Mouse (Mus musculus): Measurements from ENCODE around the gene Scamp2.

Gene Scamp2

DNA sequence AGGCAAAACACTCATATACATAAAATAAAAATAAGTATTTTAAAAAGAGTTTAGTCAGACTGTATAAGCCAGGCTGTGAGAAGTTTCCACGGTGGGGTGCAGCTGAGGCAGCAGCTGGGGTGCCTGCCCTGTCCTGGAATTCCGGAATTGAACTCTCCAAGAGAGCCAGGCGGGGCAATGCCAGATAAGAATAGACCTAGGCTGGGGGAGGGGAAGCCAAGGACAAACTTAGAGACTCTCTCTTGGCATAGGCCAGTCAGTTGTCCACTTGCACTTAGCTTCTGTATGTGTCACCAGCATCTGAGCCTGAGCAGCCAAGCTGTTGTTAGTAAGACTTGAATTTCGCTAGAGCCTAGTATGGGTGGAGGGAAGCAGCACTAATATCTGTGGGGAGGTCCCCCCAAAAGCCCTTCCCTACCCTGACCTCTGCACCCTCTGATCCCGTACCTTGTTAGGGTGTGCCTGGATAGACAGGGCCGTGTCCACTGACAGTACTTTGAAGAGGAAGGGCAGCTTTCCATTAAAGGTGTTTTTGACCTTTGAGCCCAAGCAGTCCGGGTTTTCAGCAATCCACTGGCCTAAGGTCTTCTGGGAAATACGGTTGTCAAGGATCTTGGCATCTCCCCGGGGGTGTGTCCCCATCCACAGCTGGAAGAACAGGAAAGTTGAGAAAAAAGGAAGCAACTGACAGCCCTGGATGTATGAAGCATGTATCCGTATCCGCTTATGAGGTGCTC, 10.4 kb upstream of the Scamp2 start:
- in situ Hi-C loops (cut with MboI, MseI) = loop anchor here in 1 of 2 experiments (5.0 kb wide), 1 partner anchor 102 kb away; the partner anchor contains the start of gene Csk

DNA sequence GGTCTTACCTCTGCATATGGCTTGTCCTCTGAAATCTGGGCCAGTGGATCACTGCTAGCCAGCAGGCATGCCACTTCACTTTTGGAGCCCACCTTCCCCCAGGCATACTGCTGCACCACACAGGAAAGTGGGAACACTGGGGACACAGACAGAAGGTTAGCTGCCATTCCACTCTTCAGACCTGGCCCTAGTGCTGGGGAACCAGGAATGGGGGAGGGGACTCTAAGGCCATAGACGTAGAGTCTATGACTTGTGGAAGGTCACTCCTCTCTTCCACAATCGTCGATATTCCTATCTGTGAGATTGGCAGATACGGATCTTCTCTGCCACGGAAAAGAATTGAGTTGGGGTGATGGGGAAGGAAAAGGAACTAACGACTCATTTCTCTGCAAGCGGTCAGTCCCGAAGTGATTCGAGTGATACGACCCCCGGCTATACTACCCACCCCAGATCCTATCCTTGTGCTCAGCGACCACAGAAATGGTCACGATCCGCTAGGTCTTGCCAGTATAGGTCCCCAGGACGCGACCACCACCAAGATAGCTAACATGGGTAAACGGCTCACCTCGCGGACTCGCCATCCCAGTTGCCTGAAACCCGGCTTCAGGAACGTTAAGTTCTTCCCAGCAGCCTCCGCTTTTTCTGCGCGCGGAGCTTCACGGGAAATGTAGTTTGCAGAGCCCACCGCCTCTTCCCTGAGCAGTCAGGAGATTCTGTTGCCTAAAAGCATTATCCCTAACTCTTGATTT, 8.4 kb upstream of the Scamp2 start, which contains the start of gene Mpi:
TSS of gene Mpi (minus strand) at position 625 of the 749 bp plus-strand sequence.
- in situ Hi-C loops (cut with MboI, MseI) = loop anchor here in 1 of 2 experiments (5.0 kb wide), 1 partner anchor 100 kb away; the partner anchor contains the start of gene Csk

DNA sequence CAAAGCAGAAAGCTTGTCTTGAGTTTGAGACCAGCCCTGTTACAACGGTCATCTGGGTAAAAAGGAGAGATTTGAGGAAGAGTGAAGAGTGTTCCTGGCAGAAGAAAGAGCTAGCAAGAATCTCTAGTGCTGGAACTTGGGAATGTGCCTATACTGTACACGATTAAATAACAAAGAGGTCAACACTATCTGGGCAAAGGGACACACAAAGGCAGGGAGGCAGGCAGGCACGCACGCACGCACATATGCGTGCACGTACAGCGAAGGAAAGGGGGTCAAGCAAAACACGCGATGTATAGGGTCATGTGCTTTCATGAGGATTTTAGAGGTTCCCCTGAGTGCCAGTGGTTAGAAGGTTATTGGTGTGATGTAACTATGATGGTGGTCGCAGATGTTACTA, 7.6 kb upstream of the Scamp2 start:
- in situ Hi-C loops (cut with MboI, MseI) = loop anchor here in 1 of 2 experiments (5.0 kb wide), 1 partner anchor 99 kb away; the partner anchor contains the start of gene Csk

- in situ Hi-C loops (cut with MboI, MseI) = loop anchor here in 1 of 2 experiments (5.0 kb wide), 1 partner anchor 98 kb away; the partner anchor contains the start of gene Csk
Observed at GRCm38 (mm10) chr9:57554753-57555152, 6.0 kb upstream of the Scamp2 start.

DNA sequence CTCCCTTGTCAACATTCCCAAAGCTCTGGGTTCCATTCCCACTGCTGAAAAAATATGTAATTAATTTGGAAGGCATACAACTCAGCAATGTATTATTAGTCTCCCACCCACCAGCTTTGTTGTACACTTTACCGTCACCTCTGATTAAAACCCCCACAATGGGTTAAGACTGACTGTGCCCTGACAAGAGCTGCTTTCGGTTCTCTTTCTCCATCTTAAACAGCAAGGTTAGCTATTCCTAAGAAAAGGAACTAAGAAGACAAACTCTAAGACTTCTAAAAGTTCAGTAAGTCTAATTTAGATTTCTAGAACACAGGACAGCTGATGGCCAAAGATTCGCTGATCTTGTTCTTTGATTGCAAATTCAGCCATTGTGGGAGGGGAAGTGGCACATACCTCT, 3.5 kb upstream of the Scamp2 start:
- in situ Hi-C loops (cut with MboI, MseI) = no loop called here

DNA sequence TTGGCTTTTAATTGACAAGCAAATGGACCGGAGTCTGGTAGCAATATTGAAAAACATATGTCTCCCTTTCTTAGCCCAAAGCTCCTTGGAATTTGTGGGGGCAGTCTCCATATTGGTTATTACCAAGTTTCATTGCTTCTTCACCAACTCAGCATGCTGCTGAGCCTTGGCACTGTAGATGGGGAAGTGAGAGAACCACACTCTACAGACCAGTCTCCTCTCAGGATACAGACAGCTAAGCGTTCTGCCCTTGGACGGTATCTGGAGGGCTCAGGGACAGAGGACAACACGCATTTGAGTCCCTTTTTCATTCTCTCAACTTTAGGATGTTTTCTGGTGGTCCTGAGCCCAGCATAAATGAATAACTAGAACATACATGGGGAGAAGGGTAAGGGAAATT, 2.1 kb upstream of the Scamp2 start:
- in situ Hi-C loops (cut with MboI, MseI) = no loop called here

- in situ Hi-C loops (cut with MboI, MseI) = no loop called here
Observed at GRCm38 (mm10) chr9:57559568-57559967, 1.2 kb upstream of the Scamp2 start.

DNA sequence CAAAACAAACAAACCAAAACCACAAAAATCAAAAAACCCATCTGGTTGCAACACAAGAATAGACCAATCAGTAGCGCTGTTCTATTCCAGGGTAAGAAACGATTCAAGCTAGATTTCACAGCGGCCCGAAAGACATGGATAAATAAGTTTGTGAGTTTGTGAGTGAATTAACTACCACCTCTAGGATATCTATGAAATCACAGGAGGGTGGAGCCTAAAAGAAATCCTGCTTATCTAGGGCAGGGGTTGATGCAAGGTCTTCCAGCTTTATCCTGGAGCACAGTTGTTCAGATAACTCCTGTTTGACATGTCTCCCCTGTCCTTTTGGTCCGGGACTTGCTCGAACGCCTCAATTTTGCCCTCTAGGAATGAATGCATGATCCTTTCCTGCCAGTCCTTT, 480 bp upstream of the Scamp2 start:
- in situ Hi-C loops (cut with MboI, MseI) = no loop called here

GRCm38 (mm10) chr9:57561711-57562099, 962 bp downstream of the Scamp2 start:
- in situ Hi-C loops (cut with MboI, MseI) = no loop called here

DNA sequence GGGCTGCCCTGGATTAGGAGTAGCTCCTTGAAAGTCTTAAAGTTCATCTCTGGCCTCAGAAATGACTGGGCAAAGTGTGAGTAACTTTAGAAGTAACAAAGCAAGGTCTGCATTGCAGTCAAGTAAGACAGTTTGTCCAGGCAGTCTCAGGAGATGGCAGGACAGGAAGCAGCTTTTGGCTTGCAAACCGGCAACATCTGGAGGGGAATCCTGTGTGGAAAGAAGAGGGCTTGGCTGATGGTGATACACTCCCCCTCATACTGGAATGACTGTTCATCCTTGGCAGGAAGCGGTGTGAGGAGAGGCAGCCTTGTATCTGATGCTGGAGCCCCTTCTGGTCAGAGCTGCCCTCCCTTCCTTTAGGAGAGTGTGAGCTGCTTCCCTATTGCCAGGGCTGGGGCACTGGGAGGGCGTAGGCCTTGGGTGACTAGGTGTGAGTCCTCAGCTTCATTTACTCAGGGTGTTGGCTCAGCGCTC, 2.2 kb downstream of the Scamp2 start:
- in situ Hi-C loops (cut with MboI, MseI) = no loop called here

- in situ Hi-C loops (cut with MboI, MseI) = no loop called here
Observed at GRCm38 (mm10) chr9:57564609-57565008, 3.9 kb downstream of the Scamp2 start.

GRCm38 (mm10) chr9:57565741-57566221, 5.0 kb downstream of the Scamp2 start:
- in situ Hi-C loops (cut with MboI, MseI) = no loop called here

DNA sequence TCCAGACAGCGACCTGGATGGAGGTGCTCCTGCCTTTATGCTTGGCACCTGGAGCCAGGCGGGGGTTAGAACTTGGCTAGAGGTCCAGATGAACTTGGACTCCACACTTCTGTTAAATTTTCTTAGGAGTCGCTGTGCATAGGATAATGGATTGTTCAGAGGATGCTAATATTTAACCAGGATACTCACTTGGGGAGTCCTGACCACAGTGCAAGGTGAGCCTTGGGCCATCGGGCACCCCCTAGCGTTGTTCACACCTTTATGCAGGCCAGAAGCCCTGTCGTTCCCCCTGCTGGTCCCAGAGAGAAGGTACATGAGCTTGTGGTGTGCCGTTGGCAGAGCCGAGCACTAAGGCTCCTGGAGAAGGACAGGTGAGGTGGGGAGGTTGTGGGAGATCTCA, 6.1 kb downstream of the Scamp2 start:
- in situ Hi-C loops (cut with MboI, MseI) = no loop called here

DNA sequence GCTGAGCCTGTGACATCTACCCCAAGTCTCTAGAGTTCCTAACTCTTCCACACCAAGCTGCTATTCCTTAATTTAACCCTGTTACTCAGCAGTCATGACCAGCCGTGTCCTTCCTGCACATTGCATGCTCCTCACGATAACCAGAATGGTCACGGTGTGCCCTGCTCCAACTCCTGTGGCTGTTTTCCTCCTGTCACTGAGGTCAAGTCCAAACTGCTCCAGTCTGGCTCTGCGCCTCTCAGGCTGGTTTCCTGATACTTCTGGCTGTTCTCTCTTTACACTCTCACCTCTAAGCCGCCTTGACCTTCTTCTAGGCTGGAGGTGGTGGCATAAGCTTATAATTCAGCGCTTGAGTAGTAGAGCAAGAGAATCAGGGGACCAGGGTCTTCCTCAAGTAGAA, 7.8 kb downstream of the Scamp2 start:
- in situ Hi-C loops (cut with MboI, MseI) = no loop called here

- in situ Hi-C loops (cut with MboI, MseI) = no loop called here
Observed at GRCm38 (mm10) chr9:57574397-57574796, 13.7 kb downstream of the Scamp2 start.

DNA sequence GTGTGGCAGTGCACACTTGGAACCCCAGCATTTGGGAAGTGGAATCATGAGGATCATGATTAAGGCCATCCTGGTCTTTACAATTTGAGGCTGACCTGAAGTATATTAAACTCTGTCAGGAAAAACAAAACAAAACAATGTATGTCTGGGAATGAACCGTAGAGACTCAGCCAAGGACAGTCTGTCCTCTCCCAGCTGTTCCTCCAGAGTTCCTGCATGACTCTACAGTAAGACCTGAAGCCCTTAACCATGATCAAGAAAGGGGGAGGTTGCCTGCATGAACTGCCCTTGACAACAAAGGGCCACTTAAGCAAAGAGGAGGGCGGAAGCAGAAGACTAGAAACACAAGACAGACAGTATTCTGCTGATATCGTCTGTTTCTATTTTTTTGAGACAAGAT, 14.8 kb downstream of the Scamp2 start:
- in situ Hi-C loops (cut with MboI, MseI) = no loop called here

DNA sequence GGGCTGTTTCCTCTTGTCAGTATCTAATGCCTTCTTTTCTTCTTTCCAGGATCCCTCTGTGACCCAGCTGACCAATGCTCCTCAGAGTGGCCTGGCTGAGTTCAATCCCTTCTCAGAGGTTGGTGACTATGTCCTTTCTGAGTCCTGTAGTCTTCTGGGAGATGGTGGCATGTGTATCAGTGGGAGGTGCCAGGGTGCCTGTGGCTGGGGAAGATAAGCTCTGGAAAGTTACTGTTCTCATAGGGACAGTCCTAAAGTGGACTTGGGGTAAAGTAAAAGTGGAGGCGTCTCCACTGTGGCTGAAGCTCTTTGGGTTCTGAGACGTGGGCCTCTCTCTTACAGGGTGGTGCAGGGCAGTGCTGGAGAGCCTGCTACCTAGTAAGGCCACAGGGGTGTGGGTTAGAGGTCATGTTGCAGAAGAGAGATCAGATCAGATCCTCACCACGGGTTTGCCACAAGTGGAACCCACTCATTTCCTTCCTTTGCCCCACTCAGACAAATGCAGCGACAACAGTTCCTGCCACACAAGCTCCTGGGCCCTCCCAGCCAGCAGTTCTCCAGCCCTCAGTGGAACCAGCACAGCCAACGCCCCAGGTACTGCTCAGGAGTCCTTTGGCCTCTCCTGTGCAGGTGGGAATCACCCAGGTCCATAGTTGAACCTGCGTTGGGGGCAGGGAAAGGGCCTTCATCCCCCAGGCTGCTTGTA, 16.6 kb downstream of the Scamp2 start:
- in situ Hi-C loops (cut with MboI, MseI) = no loop called here

- in situ Hi-C loops (cut with MboI, MseI) = loop anchor here in 1 of 2 experiments (10.0 kb wide), 1 partner anchor 910 kb away; no protein-coding TSS in a partner anchor
Observed at GRCm38 (mm10) chr9:57584991-57585390, 24.2 kb downstream of the Scamp2 start.

DNA sequence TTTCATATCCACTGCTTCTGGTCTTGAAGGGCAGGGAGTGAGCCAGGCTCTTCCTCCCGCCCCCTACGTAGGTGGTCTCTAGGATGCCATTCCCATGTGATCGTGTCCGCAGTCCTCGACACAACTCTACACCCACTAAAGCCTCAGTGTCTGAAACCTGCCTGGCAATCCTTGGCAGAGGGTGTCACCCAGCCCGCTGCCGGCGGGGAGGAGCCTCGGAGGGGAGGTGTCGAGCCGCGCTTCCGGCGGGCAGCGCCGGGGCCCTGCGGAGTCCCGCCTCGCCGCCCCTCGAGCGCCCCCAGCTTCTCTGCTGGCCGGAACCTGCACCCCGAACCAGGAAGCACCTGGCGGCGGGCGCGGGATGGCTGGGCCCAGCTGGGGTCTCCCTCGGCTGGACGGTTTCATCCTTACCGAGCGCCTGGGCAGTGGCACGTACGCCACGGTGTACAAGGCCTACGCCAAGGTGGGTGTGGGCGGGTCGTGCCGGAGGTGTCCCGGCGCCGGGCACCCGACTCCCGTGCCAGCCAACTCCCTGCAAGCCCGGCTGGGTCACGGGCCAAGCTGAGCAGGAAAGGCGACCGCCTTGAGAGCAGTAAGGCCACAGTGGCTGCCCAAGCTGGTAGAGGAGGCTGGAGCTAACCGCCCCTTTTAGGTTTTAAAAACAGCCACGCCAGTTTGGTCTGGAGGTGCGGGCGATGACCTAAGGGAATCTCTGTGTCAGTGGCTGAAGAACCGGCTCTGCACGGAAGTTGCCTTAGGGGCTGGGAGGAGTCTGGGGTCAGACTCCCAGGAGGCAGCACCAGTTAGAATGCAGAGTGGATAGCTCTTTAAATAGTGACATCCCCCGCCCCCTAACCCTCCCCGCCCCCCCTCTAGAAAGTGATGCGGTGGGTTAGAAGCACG, 28.7 kb downstream of the Scamp2 start, which contains the start of gene Ulk3:
TSS of gene Ulk3 (plus strand) at position 229 of the 903 bp plus-strand sequence.
- in situ Hi-C loops (cut with MboI, MseI) = loop anchor here in 1 of 2 experiments (10.0 kb wide), 1 partner anchor 915 kb away; no protein-coding TSS in a partner anchor

- in situ Hi-C loops (cut with MboI, MseI) = no loop called here
Observed at GRCm38 (mm10) chr9:57590726-57591125, 30.0 kb downstream of the Scamp2 start.
